In genomic region chr19:57356273-57356672, GRCm38 (mm10) we compare ENCODE assay signal across 9 mouse cellular contexts. TPM values are rescaled to one million over a fixed set of nuclear protein-coding genes. Genes with fewer than 3 reads are reported as not detected.
DNase-seq lines count a peak whose midpoint lies in the region; ATAC-seq and TF ChIP-seq lines count a peak whose summit lies in the region.
"Had no signal": no experiment of that assay in that cellular context is flagged by ENCODE, and none has a peak within 500 bp of the region (broad histone marks: within the 10 kb centered on the region; RNA-seq: fewer than 3 reads in every experiment).

No protein-coding gene starts in this region.

- no peak overlapping the region for H3K4me3 ChIP-seq in kidney, postnatal 0 days (replicated peaks; ENCODE audit: low read depth, low read length)
- H3K4me3 ChIP-seq in embryonic facial prominence, embryonic 15.5 days (replicated peaks) = no peak overlapping the region
- no peak overlapping the region for H3K4me3 ChIP-seq in liver, embryonic 16.5 days (ENCODE audit: low read depth, low read length)

- peaks cover 9% of the 10 kb centered on the region for H3K4me1 ChIP-seq in kidney, postnatal 0 days (replicated peaks; ENCODE audit: insufficient read depth, low read length)
- peaks cover 51% of the 10 kb centered on the region for H3K4me1 ChIP-seq in embryonic facial prominence, embryonic 15.5 days
- H3K4me1 ChIP-seq in liver, embryonic 16.5 days (ENCODE audit: control insufficient read depth, low read depth, low read length) = peaks cover 48% of the 10 kb centered on the region

- peak overlapping the region; percentile 79 for H3K27ac ChIP-seq in kidney, postnatal 0 days
- H3K27ac ChIP-seq in embryonic facial prominence, embryonic 15.5 days (replicated peaks) = peak overlapping the region; percentile 52
- H3K27ac ChIP-seq in liver, embryonic 16.5 days (ENCODE audit: low read length) = peak overlapping the region; percentile 61

- H3K27me3 ChIP-seq in kidney, postnatal 0 days (ENCODE audit: insufficient read depth, low read length) = no peaks in the 10 kb centered on the region
- H3K27me3 ChIP-seq in embryonic facial prominence, embryonic 15.5 days = no peaks in the 10 kb centered on the region
- H3K27me3 ChIP-seq in liver, embryonic 16.5 days (ENCODE audit: control insufficient read depth, insufficient read depth, low read depth, low read length) = no peaks in the 10 kb centered on the region

- no peak for DNase-seq in kidney, postnatal 0 days (ENCODE audit: low spot score)
- DNase-seq in kidney, adult 8-10 months = no peak
- peak; percentile 42 for DNase-seq in thymus, postnatal 0 days (ENCODE audit: low spot score)
- DNase-seq in right cerebral cortex, postnatal 36 days (ENCODE audit: low spot score in 2 of 2) = no peak
- DNase-seq: cerebellum, adult 9-10 months had no signal

- H3K4me2 ChIP-seq in kidney, postnatal 0 days (ENCODE audit: low read length) = peak overlapping the region; percentile 38; the same call in 1 of the 2 replicates
- no peak overlapping the region for H3K4me2 ChIP-seq in embryonic facial prominence, embryonic 15.5 days (replicated peaks)
- H3K4me2 ChIP-seq in liver, embryonic 16.5 days (ENCODE audit: low read depth, low read length) = peak overlapping the region; percentile 39; the same call in 1 of the 2 replicates

- no peaks in the 10 kb centered on the region for H3K9me3 ChIP-seq in kidney, postnatal 0 days (replicated peaks; ENCODE audit: low read length)
- no peaks in the 10 kb centered on the region for H3K9me3 ChIP-seq in embryonic facial prominence, embryonic 15.5 days (replicated peaks)
- no peaks in the 10 kb centered on the region for H3K9me3 ChIP-seq in liver, embryonic 16.5 days (replicated peaks; ENCODE audit: control insufficient read depth, low read length)

- TF ChIP-seq CTCF in kidney, postnatal 0 days (IDR thresholded peaks at IDR 0.05; ENCODE audit: low read depth) = no peak

- no peak overlapping the region for H3K9ac ChIP-seq in kidney, postnatal 0 days (ENCODE audit: low read depth, low read length)
- H3K9ac ChIP-seq in embryonic facial prominence, embryonic 15.5 days = no peak overlapping the region
- H3K9ac ChIP-seq in liver, embryonic 16.5 days (ENCODE audit: low read depth, low read length) = no peak overlapping the region

- 57% methylated on average over 7 of the region's 7 CpGs for WGBS in kidney, postnatal 0 days
- WGBS in embryonic facial prominence, embryonic 15.5 days = 56% methylated on average over 7 of the region's 7 CpGs
- 30% methylated on average over 7 of the region's 7 CpGs for WGBS in liver, embryonic 16.5 days (ENCODE audit: insufficient replicate concordance)

- no peak for ATAC-seq in kidney, postnatal 0 days (replicated peaks; ENCODE audit: low FRiP score, low read depth)
- no peak for ATAC-seq in embryonic facial prominence, embryonic 15.5 days (ENCODE audit: insufficient number of reproducible peaks, low FRiP score, low TSS enrichment, low read depth)
- ATAC-seq in liver, embryonic 16.5 days (ENCODE audit: low read depth) = no peak
- ATAC-seq in megakaryocyte-erythroid progenitor cell, adult 5-6 weeks (replicated peaks; ENCODE audit: low FRiP score, low TSS enrichment, poor library complexity, severe bottlenecking) = no peak
- ATAC-seq in monocyte, adult 5-6 weeks (replicated peaks; ENCODE audit: insufficient number of reproducible peaks, low FRiP score, low TSS enrichment, poor library complexity, severe bottlenecking) = no peak

- H3K36me3 ChIP-seq in kidney, postnatal 0 days (ENCODE audit: insufficient read depth, low read length) = no peaks in the 10 kb centered on the region
- no peaks in the 10 kb centered on the region for H3K36me3 ChIP-seq in embryonic facial prominence, embryonic 15.5 days
- H3K36me3 ChIP-seq in liver, embryonic 16.5 days (ENCODE audit: control insufficient read depth, insufficient read depth) = no peaks in the 10 kb centered on the region

RNA-seq across cellular contexts. Expression of gene Fam160b1, which starts 4.2 kb away (rescaled TPM):
- polyA plus RNA-seq in kidney, postnatal 0 days (2015; fragmentation: Nextera tagmentation; extraction: Ambion mirVana) = 12.6 and 12.8 TPM in 2 replicates
- 15.3 and 16.3 TPM in 2 replicates for polyA plus RNA-seq in embryonic facial prominence, embryonic 15.5 days (2015; fragmentation: Nextera tagmentation; extraction: Ambion mirVana)
- 5.6 and 7.2 TPM in 2 replicates for polyA plus RNA-seq in liver, embryonic 16.5 days (2015; fragmentation: Nextera tagmentation; extraction: Ambion mirVana)
- 14.3 and 17.0 TPM in 2 replicates for polyA plus RNA-seq in thymus, postnatal 0 days (2015; fragmentation: Nextera tagmentation; extraction: Ambion mirVana)
- 20.3 and 23.7 TPM in 2 replicates for total RNA-seq in megakaryocyte-erythroid progenitor cell, adult 5-6 weeks (2014; fragmentation: Nextera tagmentation)
- 9.7 and 14.6 TPM in 2 replicates for total RNA-seq in megakaryocyte-erythroid progenitor cell, adult 5-6 weeks (2017)
- 17.0 to 27.0 TPM (median 17.3 TPM) in 3 replicates for total RNA-seq in monocyte, adult 5-6 weeks (2017)

RNA-seq across cellular contexts. Expression of gene Ablim1, which starts 41.6 kb away (rescaled TPM):
- 40.5 and 41.2 TPM in 2 replicates for polyA plus RNA-seq in kidney, postnatal 0 days (2015; fragmentation: Nextera tagmentation; extraction: Ambion mirVana)
- polyA plus RNA-seq in embryonic facial prominence, embryonic 15.5 days (2015; fragmentation: Nextera tagmentation; extraction: Ambion mirVana) = 67.7 and 71.3 TPM in 2 replicates
- polyA plus RNA-seq in liver, embryonic 16.5 days (2015; fragmentation: Nextera tagmentation; extraction: Ambion mirVana) = 9.0 and 12.4 TPM in 2 replicates
- polyA plus RNA-seq in thymus, postnatal 0 days (2015; fragmentation: Nextera tagmentation; extraction: Ambion mirVana) = 148 and 166 TPM in 2 replicates
- 9.2 and 10.9 TPM in 2 replicates for total RNA-seq in megakaryocyte-erythroid progenitor cell, adult 5-6 weeks (2014; fragmentation: Nextera tagmentation)
- 1.5 and 6.3 TPM in 2 replicates for total RNA-seq in megakaryocyte-erythroid progenitor cell, adult 5-6 weeks (2017)
- 62.1 to 195 TPM (median 62.9 TPM) in 3 replicates for total RNA-seq in monocyte, adult 5-6 weeks (2017)
